Mouse (Mus musculus) MN1 (cell line): ENCODE data around the gene Creb3l4.
"Not testable (repeated sequence)": the region's sequence is repeated elsewhere in the genome, so short reads cannot be mapped to it uniquely, and the experiment has no call there.

Experiments used
- DNase-seq: peaks from one replicate; pipeline ENCODE4 v3.0.0-alpha.2; 2016; ENCODE audit warnings: low spot score

The Creb3l4 gene

GRCm38 (mm10) chr3:90242984-90243775 lies at the start of gene Creb3l4:
Creb3l4 (minus strand) TSS chr3:90243512.
- no peak for DNase-seq

GRCm38 (mm10) chr3:90292345-90293275 lies 49.3 kb upstream of the Creb3l4 start, which contains the start of gene Gatad2b:
Gatad2b (plus strand) TSS chr3:90293178.
- peak; percentile 100 for DNase-seq

- DNase-seq: peak; percentile 20
These were observed 48.7 kb upstream of the Creb3l4 start for GRCm38 (mm10) chr3:90291982-90292344.

- no peak for DNase-seq
These were observed 47.3 kb upstream of the Creb3l4 start for GRCm38 (mm10) chr3:90290602-90291001.

- not testable (repeated sequence) for DNase-seq
These were observed 46.1 kb upstream of the Creb3l4 start for GRCm38 (mm10) chr3:90289403-90289802.

- no peak for DNase-seq
These were observed 40.8 kb upstream of the Creb3l4 start for GRCm38 (mm10) chr3:90284150-90284549.

- DNase-seq: no peak
These were observed 37.4 kb upstream of the Creb3l4 start for GRCm38 (mm10) chr3:90280708-90281107.

- DNase-seq: no peak
These were observed 36.4 kb upstream of the Creb3l4 start for GRCm38 (mm10) chr3:90279743-90280142.

- DNase-seq: no peak
These were observed 35.9 kb upstream of the Creb3l4 start for GRCm38 (mm10) chr3:90279216-90279615.

GRCm38 (mm10) chr3:90278211-90278610 lies 34.9 kb upstream of the Creb3l4 start:
- no peak for DNase-seq

- no peak for DNase-seq
These were observed 34.5 kb upstream of the Creb3l4 start for GRCm38 (mm10) chr3:90277793-90278192.

GRCm38 (mm10) chr3:90276858-90277257 lies 33.5 kb upstream of the Creb3l4 start:
- DNase-seq: no peak

GRCm38 (mm10) chr3:90275286-90275685 lies 32.0 kb upstream of the Creb3l4 start:
- DNase-seq: no peak

GRCm38 (mm10) chr3:90273855-90274254 lies 30.5 kb upstream of the Creb3l4 start:
- no peak for DNase-seq

GRCm38 (mm10) chr3:90272170-90272569 lies 28.9 kb upstream of the Creb3l4 start:
- DNase-seq: no peak

- DNase-seq: no peak
These were observed 27.5 kb upstream of the Creb3l4 start for GRCm38 (mm10) chr3:90270784-90271183.

- no peak for DNase-seq
These were observed 25.7 kb upstream of the Creb3l4 start for GRCm38 (mm10) chr3:90268971-90269370.

GRCm38 (mm10) chr3:90268190-90268589 lies 24.9 kb upstream of the Creb3l4 start:
- DNase-seq: no peak

- DNase-seq: no peak
These were observed 23.8 kb upstream of the Creb3l4 start for GRCm38 (mm10) chr3:90266901-90267775.

GRCm38 (mm10) chr3:90265932-90266741 lies 22.8 kb upstream of the Creb3l4 start:
- peak; percentile 61 for DNase-seq
